Mouse (Mus musculus): ENCODE results near the gene Gm10719.
"Not testable (repeated sequence)": the region's sequence is repeated elsewhere in the genome, so short reads cannot be mapped to it uniquely, and the experiment has no call there.

- not testable (repeated sequence) for TF ChIP-seq GATA1, TAL1 (IDR thresholded peaks at IDR 0.05; ENCODE audit: low read length)
Measured at GRCm38 (mm10) chr9:3027200-3027599, 10.0 kb downstream of the Gm10719 start.

All from erythroblast, embryonic 14.5 days (primary cell).